Mouse (Mus musculus) intestine, embryonic 14.5 days (tissue): Measurements from ENCODE around the gene Bcar3. TPM values are rescaled to one million over a fixed set of nuclear protein-coding genes. Genes with fewer than 3 reads are reported as not detected.
A peak's percentile ranks its signal among the peaks of the same experiment; 100 is the strongest.

Experiments
- ATAC-seq: fragments of 200-750 bp; cut with Nextera tagmentation; replicated peaks from 2 replicates; pipeline ENCODE4 v1.8.0; 2017; ENCODE audit warnings: low read depth, moderate number of reproducible peaks, moderate TSS enrichment, moderate library complexity; ENCODE audit not compliant: low FRiP score, low TSS enrichment
- DNase-seq: peaks from one replicate; pipeline ENCODE4 v3.0.0-alpha.2; 2018; ENCODE audit warnings: low spot score
- H3K27ac ChIP-seq: fragments of 300-500 bp; sonication (generic); 2 replicates; pipeline ENCODE4 v1.5.1; 2014; ENCODE audit warnings: low read depth, mild to moderate bottlenecking, control low read depth
- H3K27me3 ChIP-seq: fragments of 300-500 bp; sonication (generic); replicated peaks from 2 replicates; pipeline ENCODE4 v1.6.1; 2014; ENCODE audit warnings: low read length, control low read depth; ENCODE audit not compliant: control insufficient read depth, insufficient read depth
- H3K36me3 ChIP-seq: fragments of 300-500 bp; sonication (generic); 2 replicates; pipeline ENCODE4 v1.6.1; 2014; ENCODE audit warnings: low read length, control low read depth; ENCODE audit not compliant: control insufficient read depth, insufficient read depth
- H3K4me1 ChIP-seq: fragments of 300-500 bp; sonication (generic); replicated peaks from 2 replicates; pipeline ENCODE4 v1.6.1; 2014; ENCODE audit warnings: low read length, control low read depth, mixed read lengths; ENCODE audit not compliant: control insufficient read depth, insufficient read depth
- H3K4me2 ChIP-seq: fragments of 300-500 bp; sonication (generic); 2 replicates; pipeline ENCODE4 v1.6.1; 2014; ENCODE audit warnings: low read length
- H3K4me3 ChIP-seq: fragments of 300-500 bp; sonication (generic); 2 replicates; pipeline ENCODE4 v1.5.1; 2014; ENCODE audit warnings: low read depth, low read length, control low read depth, mixed read lengths
- H3K9ac ChIP-seq: fragments of 300-500 bp; sonication (generic); 2 replicates; pipeline ENCODE4 v1.6.1; 2014; ENCODE audit warnings: mild to moderate bottlenecking, low read length
- H3K9me3 ChIP-seq: fragments of 300-500 bp; sonication (generic); 2 replicates; pipeline ENCODE4 v1.6.1; 2016; ENCODE audit warnings: low read length, control low read depth; ENCODE audit not compliant: control insufficient read depth
- WGBS: fragments of 180-500 bp; shearing (Covaris S2); extraction: QIAGEN DNeasy Blood & Tissue Kit; methylation state at CpG from one replicate; pipeline ENCODE4 v1.1.7; 2014; 5-methylcytosine and 5-hydroxymethylcytosine counted together
- polyA plus RNA-seq: library from polyadenylated mRNA; unstranded; fragments of >200 nt; fragmentation: Nextera tagmentation; extraction: Ambion mirVana; gene quantifications from 2 replicates; pipeline ENCODE4 v1.2.1, GENCODE M21; 2014

The Bcar3 gene
- polyA plus RNA-seq, 1 experiment from 2014 or later: 24.0 TPM

- WGBS: 90% methylated on average over 7 of the region's 7 CpGs
- H3K27ac ChIP-seq: no peak overlapping the region
- no peaks in the 10 kb centered on the region for H3K27me3 ChIP-seq
- H3K4me2 ChIP-seq: no peak overlapping the region
- DNase-seq: no peak
- H3K4me3 ChIP-seq: no peak overlapping the region
- H3K4me1 ChIP-seq: no peaks in the 10 kb centered on the region
- ATAC-seq: no peak
- no peaks in the 10 kb centered on the region for H3K9me3 ChIP-seq
- H3K9ac ChIP-seq: no peak overlapping the region
- H3K36me3 ChIP-seq: no peaks in the 10 kb centered on the region
Observed at GRCm38 (mm10) chr3:122450041-122450440, 156.1 kb downstream of the Bcar3 start.

DNA sequence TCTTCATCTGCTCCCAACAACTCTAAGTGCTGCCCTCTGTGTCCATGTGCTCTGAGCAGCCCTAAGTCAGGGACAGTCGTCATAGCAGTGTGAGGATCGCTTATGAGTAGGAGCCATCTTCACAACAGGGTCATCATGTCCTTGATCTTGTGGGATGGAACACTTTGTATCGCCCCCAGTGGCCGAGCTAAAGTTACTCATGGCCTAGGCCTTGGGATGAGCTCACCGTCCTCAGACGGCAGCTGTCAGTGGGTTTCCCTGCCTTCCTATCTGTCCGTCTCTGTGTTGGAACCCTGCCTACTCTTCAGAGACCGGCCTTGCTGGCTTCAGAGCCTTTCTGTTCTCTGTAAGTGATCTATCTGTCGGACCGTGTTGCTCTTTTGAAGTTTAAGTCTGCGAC lies 159.9 kb downstream of the Bcar3 start:
- H3K36me3 ChIP-seq: no peaks in the 10 kb centered on the region
- ATAC-seq: no peak
- DNase-seq: no peak
- H3K4me1 ChIP-seq: peaks cover 14% of the 10 kb centered on the region; the same call in 1 of the 2 replicates
- no peaks in the 10 kb centered on the region for H3K27me3 ChIP-seq
- H3K4me2 ChIP-seq: no peak overlapping the region
- no peak overlapping the region for H3K27ac ChIP-seq
- no peak overlapping the region for H3K9ac ChIP-seq
- WGBS: 87% methylated on average over 11 of the region's 11 CpGs
- no peaks in the 10 kb centered on the region for H3K9me3 ChIP-seq
- no peak overlapping the region for H3K4me3 ChIP-seq

DNA sequence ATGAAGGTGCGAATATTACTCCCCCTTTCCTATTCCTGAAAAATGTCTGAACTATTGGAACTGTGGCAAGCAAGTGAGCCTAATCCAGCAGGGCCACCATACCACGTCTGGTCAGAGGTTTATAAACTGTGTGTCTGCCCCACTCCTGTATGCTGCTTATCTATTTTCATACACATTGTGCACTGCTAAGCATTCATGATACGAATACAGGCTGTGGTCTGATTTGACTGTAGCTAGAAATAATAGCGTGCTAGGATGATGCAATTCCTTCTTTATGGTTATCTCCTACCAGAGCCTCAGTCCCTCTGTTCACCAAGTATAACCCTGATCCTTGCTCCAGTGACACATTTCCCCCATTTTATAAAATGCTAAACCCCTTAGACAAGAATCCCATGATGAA lies 162.2 kb downstream of the Bcar3 start:
- ATAC-seq (no peak), DNase-seq (no peak)
- Histone ChIP-seq H3K9ac (no peak overlapping the region), H3K9me3 (no peaks in the 10 kb centered on the region), H3K36me3 (no peaks in the 10 kb centered on the region), H3K4me2 (no peak overlapping the region), H3K4me1 (peaks cover 17% of the 10 kb centered on the region), H3K27me3 (no peaks in the 10 kb centered on the region), H3K4me3 (no peak overlapping the region), H3K27ac (no peak overlapping the region)
- 91% methylated on average over 4 of the region's 4 CpGs for WGBS

GRCm38 (mm10) chr3:122456807-122457206 lies 162.9 kb downstream of the Bcar3 start:
- Histone ChIP-seq H3K9ac (no peak overlapping the region), H3K4me1 (peaks cover 20% of the 10 kb centered on the region), H3K27me3 (no peaks in the 10 kb centered on the region), H3K4me3 (no peak overlapping the region), H3K27ac (no peak overlapping the region), H3K36me3 (no peaks in the 10 kb centered on the region), H3K9me3 (no peaks in the 10 kb centered on the region), H3K4me2 (no peak overlapping the region)
- ATAC-seq (no peak), DNase-seq (no peak)
- WGBS: 26% methylated on average over 4 of the region's 4 CpGs

- H3K4me3 ChIP-seq: no peak overlapping the region
- H3K27me3 ChIP-seq: no peaks in the 10 kb centered on the region
- no peak overlapping the region for H3K9ac ChIP-seq
- no peak for DNase-seq
- no peaks in the 10 kb centered on the region for H3K9me3 ChIP-seq
- WGBS: 57% methylated on average over 1 of the region's 1 CpGs
- H3K4me2 ChIP-seq: no peak overlapping the region
- peaks cover 26% of the 10 kb centered on the region for H3K4me1 ChIP-seq
- no peak for ATAC-seq
- no peak overlapping the region for H3K27ac ChIP-seq
- H3K36me3 ChIP-seq: no peaks in the 10 kb centered on the region
Observed at GRCm38 (mm10) chr3:122457723-122458122, 163.8 kb downstream of the Bcar3 start.

DNA sequence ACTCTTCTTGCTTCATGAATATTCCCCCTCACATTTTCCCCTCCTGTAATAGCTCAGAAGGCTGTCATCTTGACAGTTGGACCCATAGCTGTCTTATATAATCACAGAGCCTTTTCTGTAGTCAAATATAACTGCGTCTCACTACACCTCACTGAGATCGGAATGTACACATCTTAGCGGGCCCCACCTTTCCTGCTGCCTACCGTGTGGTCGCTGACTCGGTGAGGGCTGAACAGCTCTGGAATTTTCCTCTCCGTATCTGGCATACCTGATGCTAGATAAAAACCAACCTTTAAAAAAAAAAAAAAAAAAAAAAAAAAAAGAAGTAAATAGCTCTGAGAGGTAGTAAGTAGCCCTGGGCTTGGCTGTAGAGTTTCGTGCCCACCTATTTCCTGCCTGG lies 164.8 kb downstream of the Bcar3 start:
- Histone ChIP-seq H3K4me1 (peaks cover 27% of the 10 kb centered on the region), H3K9me3 (no peaks in the 10 kb centered on the region), H3K4me2 (no peak overlapping the region), H3K36me3 (no peaks in the 10 kb centered on the region), H3K27ac (no peak overlapping the region), H3K9ac (no peak overlapping the region), H3K4me3 (no peak overlapping the region), H3K27me3 (no peaks in the 10 kb centered on the region)
- DNase-seq (no peak), ATAC-seq (no peak)
- WGBS: 48% methylated on average over 8 of the region's 8 CpGs

- H3K9me3 ChIP-seq: no peaks in the 10 kb centered on the region
- no peak overlapping the region for H3K4me3 ChIP-seq
- no peaks in the 10 kb centered on the region for H3K27me3 ChIP-seq
- H3K36me3 ChIP-seq: no peaks in the 10 kb centered on the region
- no peak overlapping the region for H3K9ac ChIP-seq
- H3K4me2 ChIP-seq: no peak overlapping the region
- peaks cover 27% of the 10 kb centered on the region for H3K4me1 ChIP-seq
- peak overlapping the region; percentile 64 for H3K27ac ChIP-seq
- 66% methylated on average over 8 of the region's 8 CpGs for WGBS
- ATAC-seq (no peak), DNase-seq (no peak)
Observed at GRCm38 (mm10) chr3:122460848-122461511, 167.0 kb downstream of the Bcar3 start.

DNA sequence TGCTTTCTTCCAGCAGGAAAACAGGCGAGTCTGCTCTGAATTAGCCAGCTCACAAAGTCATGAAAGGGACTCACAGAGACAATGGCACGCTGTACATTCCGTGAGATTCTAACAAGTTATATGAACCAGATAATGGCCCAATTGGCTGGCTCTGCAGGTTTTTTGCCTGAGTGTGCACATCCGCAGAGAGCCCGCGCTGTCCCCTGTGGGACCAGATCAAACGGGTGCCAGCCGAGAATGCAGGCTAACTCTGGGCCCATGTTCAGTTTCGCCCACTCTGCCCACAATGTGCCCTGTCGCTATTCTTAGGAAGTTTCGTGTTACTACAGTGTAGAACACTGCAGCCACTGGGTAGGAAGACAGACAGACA lies 167.6 kb downstream of the Bcar3 start:
- DNase-seq: no peak
- no peak overlapping the region for H3K4me2 ChIP-seq
- no peaks in the 10 kb centered on the region for H3K9me3 ChIP-seq
- no peaks in the 10 kb centered on the region for H3K27me3 ChIP-seq
- no peaks in the 10 kb centered on the region for H3K36me3 ChIP-seq
- peaks cover 27% of the 10 kb centered on the region for H3K4me1 ChIP-seq
- no peak overlapping the region for H3K9ac ChIP-seq
- H3K27ac ChIP-seq: peak overlapping the region; percentile 64; the same call in 1 of the 2 replicates
- 79% methylated on average over 11 of the region's 11 CpGs for whole genome bisulfite sequencing
- H3K4me3 ChIP-seq: no peak overlapping the region
- ATAC-seq: no peak
